Mouse (Mus musculus): ENCODE measurements around the gene Olfr10. TPM values are rescaled to one million over a fixed set of nuclear protein-coding genes. Genes with fewer than 3 reads are reported as not detected.
A peak's percentile ranks its signal among the peaks of the same experiment; 100 is the strongest.

Gene Olfr10
- not detected in 2 replicates for polyA plus RNA-seq (2015; fragmentation: Nextera tagmentation; extraction: Ambion mirVana)

DNA sequence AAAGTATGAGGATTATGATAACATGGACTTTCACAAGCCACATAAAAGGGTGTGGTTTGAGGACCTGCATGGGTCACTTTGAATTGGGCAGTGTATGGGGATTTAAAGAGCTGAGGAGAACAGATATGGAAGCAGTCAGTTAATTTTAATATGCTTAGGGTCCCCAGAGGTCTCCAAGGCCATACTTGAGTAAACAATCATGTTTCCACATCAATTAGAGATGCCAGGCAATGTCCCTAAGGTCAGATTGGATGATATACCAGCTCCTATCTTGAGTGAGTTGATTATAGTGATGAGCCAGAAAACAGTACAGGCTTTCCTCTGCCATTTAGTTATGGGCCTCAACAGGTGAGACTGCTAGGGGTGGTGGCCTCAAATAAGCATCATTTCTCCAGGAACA lies at the start of gene Olfr10:
Gene Olfr10 (plus strand): TSS at position 301 of the 400 bp plus-strand sequence.
- Histone ChIP-seq H3K9me3 (no peaks in the 10 kb centered on the region), H3K4me1 (replicated peaks) (no peaks in the 10 kb centered on the region), H3K9ac (no peak within 1 kb of the TSS), H3K4me2 (no peak within 1 kb of the TSS), H3K36me3 (no peaks in the 10 kb centered on the region), H3K4me3 (no peak within 1 kb of the TSS), H3K27ac (replicated peaks) (no peak within 1 kb of the TSS), H3K27me3 (no peaks in the 10 kb centered on the region)
- ATAC-seq (ENCODE audit: low FRiP score, low read depth): no peak

DNA sequence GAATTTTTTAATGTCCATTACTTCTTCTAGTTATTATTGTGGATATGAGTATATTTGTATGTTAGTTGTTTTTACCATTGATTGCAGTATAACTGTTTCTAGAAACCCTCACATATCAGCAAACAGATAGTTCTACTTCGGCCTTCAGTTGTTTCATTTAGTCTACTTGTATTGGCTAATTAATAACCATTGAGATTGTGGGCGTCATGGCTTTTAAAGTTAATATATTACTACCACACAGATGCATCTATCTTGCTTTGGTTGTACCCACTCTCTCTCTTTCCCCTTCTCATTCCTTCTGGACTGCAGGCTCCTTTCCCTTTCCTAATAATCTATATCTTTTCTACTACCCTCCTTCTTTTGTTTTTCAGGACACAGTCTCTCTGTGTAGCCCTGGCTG lies 45.2 kb upstream of the Olfr10 start:
- H3K4me2 ChIP-seq: no peak overlapping the region
- H3K27me3 ChIP-seq: no peaks in the 10 kb centered on the region
- no peak overlapping the region for H3K4me3 ChIP-seq
- no peak overlapping the region for H3K9ac ChIP-seq
- 90% methylated on average over 2 of the region's 2 CpGs for WGBS
- no peaks in the 10 kb centered on the region for H3K4me1 ChIP-seq (replicated peaks)
- H3K9me3 ChIP-seq: no peaks in the 10 kb centered on the region
- H3K36me3 ChIP-seq: peaks cover 8% of the 10 kb centered on the region; the same call in 1 of the 2 replicates
- no peak for ATAC-seq (ENCODE audit: low FRiP score, low read depth)
- H3K27ac ChIP-seq (replicated peaks): no peak overlapping the region

DNA sequence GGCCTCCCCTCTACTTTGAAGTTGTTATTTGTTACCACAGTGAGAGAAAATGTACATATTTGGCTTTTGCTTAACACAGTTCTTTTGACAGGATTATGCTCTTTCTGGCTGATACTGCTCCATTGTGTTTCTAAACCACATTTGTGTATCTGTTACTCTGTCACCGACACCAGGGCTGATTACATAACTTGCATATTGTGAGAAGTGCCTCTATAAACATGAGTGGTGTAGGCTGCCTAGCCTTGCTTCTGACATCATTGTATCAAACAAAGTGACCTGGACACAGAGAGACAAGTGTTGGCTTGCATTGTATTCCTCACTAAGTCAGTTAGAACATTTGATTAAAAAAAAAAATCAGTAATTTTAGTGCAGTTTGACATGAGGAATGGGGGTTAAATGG lies 44.7 kb upstream of the Olfr10 start:
- Histone ChIP-seq H3K27me3 (no peaks in the 10 kb centered on the region), H3K9me3 (no peaks in the 10 kb centered on the region), H3K4me3 (no peak overlapping the region), H3K9ac (no peak overlapping the region), H3K36me3 (peaks cover 8% of the 10 kb centered on the region; the same call in 1 of the 2 replicates), H3K27ac (replicated peaks) (no peak overlapping the region), H3K4me1 (replicated peaks) (no peaks in the 10 kb centered on the region), H3K4me2 (no peak overlapping the region)
- ATAC-seq (ENCODE audit: low FRiP score, low read depth): no peak
- 82% methylated on average over 1 of the region's 1 CpGs for WGBS

- ATAC-seq (ENCODE audit: low FRiP score, low read depth): no peak
- Histone ChIP-seq H3K27me3 (no peaks in the 10 kb centered on the region), H3K4me1 (replicated peaks) (no peaks in the 10 kb centered on the region), H3K36me3 (peaks cover 8% of the 10 kb centered on the region; the same call in 1 of the 2 replicates), H3K4me2 (no peak overlapping the region), H3K4me3 (no peak overlapping the region), H3K27ac (replicated peaks) (no peak overlapping the region), H3K9ac (no peak overlapping the region), H3K9me3 (no peaks in the 10 kb centered on the region)
- 94% methylated on average over 21 of the region's 21 CpGs for WGBS
Observed at GRCm38 (mm10) chr11:49260598-49261312, 43.8 kb upstream of the Olfr10 start.

DNA sequence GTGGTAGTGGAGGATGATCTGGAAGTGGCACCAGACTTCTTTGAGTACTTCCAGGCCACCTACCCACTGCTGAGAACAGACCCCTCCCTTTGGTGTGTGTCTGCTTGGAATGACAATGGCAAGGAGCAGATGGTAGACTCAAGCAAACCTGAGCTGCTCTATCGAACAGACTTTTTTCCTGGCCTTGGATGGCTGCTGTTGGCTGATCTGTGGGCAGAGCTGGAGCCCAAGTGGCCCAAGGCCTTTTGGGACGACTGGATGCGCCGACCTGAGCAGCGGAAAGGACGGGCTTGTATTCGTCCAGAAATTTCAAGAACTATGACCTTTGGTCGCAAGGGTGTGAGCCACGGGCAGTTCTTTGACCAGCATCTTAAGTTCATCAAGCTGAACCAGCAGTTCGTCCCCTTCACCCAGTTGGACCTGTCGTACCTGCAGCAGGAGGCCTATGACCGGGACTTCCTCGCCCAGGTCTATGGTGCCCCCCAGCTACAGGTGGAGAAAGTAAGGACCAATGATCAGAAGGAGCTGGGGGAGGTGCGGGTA lies 43.2 kb upstream of the Olfr10 start:
- no peak overlapping the region for H3K27ac ChIP-seq (replicated peaks)
- no peak overlapping the region for H3K4me2 ChIP-seq
- no peaks in the 10 kb centered on the region for H3K9me3 ChIP-seq
- no peak overlapping the region for H3K4me3 ChIP-seq
- H3K9ac ChIP-seq: no peak overlapping the region
- H3K27me3 ChIP-seq: no peaks in the 10 kb centered on the region
- no peak for ATAC-seq (ENCODE audit: low FRiP score, low read depth)
- peaks cover 8% of the 10 kb centered on the region; the same call in 1 of the 2 replicates for H3K36me3 ChIP-seq
- no peaks in the 10 kb centered on the region for H3K4me1 ChIP-seq (replicated peaks)
- 94% methylated on average over 14 of the region's 14 CpGs for WGBS

- Histone ChIP-seq H3K4me3 (no peak overlapping the region), H3K4me2 (no peak overlapping the region), H3K36me3 (peaks cover 8% of the 10 kb centered on the region; the same call in 1 of the 2 replicates), H3K27me3 (no peaks in the 10 kb centered on the region), H3K9me3 (no peaks in the 10 kb centered on the region), H3K9ac (no peak overlapping the region), H3K4me1 (replicated peaks) (no peaks in the 10 kb centered on the region), H3K27ac (replicated peaks) (no peak overlapping the region)
- 0 out of 2 replicates have a peak, but pooled peaks have one; percentile 15 for ATAC-seq (ENCODE audit: low FRiP score, low read depth)
- whole genome bisulfite sequencing: 92% methylated on average over 5 of the region's 5 CpGs
Observed at GRCm38 (mm10) chr11:49262286-49262685, 42.3 kb upstream of the Olfr10 start.

DNA sequence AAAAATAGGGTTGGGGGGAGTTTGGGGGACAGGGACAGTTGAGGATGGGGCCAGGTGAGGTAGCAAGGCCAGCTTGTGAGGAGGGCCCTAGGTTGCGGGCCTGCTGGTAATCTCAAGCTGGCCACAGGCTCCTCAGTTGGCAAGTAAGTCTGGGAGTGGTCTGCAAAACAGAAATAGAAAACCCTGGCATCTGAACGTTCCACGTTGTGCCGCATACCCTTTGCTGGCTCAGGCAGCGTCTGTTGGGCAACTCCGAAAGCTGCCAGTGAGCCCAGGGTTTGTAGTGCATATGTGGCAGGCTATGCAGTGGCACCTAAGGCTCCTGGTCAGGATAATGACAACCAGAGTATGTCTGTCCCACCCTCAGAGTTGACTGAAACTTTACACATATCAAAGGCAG lies 41.4 kb upstream of the Olfr10 start:
- no peak for ATAC-seq (ENCODE audit: low FRiP score, low read depth)

DNA sequence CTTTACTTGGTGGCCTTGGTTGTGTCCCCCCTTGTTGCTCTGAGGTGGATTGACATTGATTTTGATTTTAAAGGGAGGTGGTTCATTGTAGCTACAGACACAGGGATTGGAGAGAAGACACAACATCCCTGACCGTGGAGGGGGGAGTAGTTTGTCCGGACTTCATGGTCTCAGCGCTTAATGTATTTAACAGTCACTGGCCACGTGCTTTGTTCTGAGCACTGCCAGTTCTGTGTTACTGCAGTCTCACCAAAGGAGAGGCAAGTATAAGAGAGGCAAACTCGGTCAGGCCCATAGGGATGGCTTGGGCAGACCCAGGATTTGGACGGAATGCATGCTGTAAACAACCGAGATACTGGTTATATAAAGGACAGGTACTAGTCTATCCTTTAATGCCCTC lies 40.5 kb upstream of the Olfr10 start:
- ATAC-seq (ENCODE audit: low FRiP score, low read depth): no peak
- Histone ChIP-seq H3K27me3 (no peaks in the 10 kb centered on the region), H3K9me3 (no peaks in the 10 kb centered on the region), H3K4me3 (no peak overlapping the region), H3K36me3 (peaks cover 8% of the 10 kb centered on the region; the same call in 1 of the 2 replicates), H3K9ac (no peak overlapping the region), H3K27ac (replicated peaks) (no peak overlapping the region), H3K4me2 (no peak overlapping the region), H3K4me1 (replicated peaks) (no peaks in the 10 kb centered on the region)
- 92% methylated on average over 7 of the region's 7 CpGs for WGBS

More for the DNA sequence above, 41.4 kb upstream of the Olfr10 start:
- H3K4me2 ChIP-seq: no peak overlapping the region
- peaks cover 8% of the 10 kb centered on the region; the same call in 1 of the 2 replicates for H3K36me3 ChIP-seq
- H3K27me3 ChIP-seq: no peaks in the 10 kb centered on the region
- H3K4me1 ChIP-seq (replicated peaks): no peaks in the 10 kb centered on the region
- WGBS: 100% methylated on average over 6 of the region's 6 CpGs
- H3K9ac ChIP-seq: no peak overlapping the region
- H3K4me3 ChIP-seq: no peak overlapping the region
- H3K27ac ChIP-seq (replicated peaks): no peak overlapping the region
- no peaks in the 10 kb centered on the region for H3K9me3 ChIP-seq

- no peak for ATAC-seq (ENCODE audit: low FRiP score, low read depth)
- Histone ChIP-seq H3K4me2 (no peak overlapping the region), H3K4me1 (replicated peaks) (no peaks in the 10 kb centered on the region), H3K4me3 (no peak overlapping the region), H3K27ac (replicated peaks) (no peak overlapping the region), H3K9ac (no peak overlapping the region), H3K9me3 (no peaks in the 10 kb centered on the region), H3K36me3 (peaks cover 8% of the 10 kb centered on the region; the same call in 1 of the 2 replicates), H3K27me3 (no peaks in the 10 kb centered on the region)
- WGBS: 83% methylated on average over 11 of the region's 11 CpGs
Observed at GRCm38 (mm10) chr11:49264622-49265021, 39.9 kb upstream of the Olfr10 start.

DNA sequence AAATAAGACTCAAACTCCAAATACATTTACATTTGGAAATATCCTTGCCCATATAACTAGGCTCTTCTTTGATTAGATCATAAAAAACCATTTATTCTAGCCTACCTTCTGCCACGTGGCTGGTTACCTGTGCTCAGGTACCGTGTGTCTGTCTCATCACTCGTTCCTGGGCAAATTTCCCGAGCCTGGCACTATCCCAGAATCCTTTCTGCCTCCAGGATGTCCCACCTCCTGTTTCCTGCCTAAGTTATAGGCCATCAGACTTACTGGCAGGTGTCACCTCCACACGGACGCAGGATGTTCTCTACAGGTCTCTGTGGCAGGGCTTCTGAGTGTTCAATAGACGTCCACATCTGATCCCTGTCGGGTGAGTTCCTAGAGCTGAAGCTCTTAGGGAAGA lies 39.4 kb upstream of the Olfr10 start:
- no peak overlapping the region for H3K4me3 ChIP-seq
- 79% methylated on average over 8 of the region's 8 CpGs for WGBS
- H3K4me2 ChIP-seq: no peak overlapping the region
- H3K4me1 ChIP-seq (replicated peaks): no peaks in the 10 kb centered on the region
- no peak overlapping the region for H3K9ac ChIP-seq
- H3K36me3 ChIP-seq: peaks cover 8% of the 10 kb centered on the region; the same call in 1 of the 2 replicates
- no peaks in the 10 kb centered on the region for H3K27me3 ChIP-seq
- no peaks in the 10 kb centered on the region for H3K9me3 ChIP-seq
- H3K27ac ChIP-seq (replicated peaks): no peak overlapping the region
- no peak for ATAC-seq (ENCODE audit: low FRiP score, low read depth)

DNA sequence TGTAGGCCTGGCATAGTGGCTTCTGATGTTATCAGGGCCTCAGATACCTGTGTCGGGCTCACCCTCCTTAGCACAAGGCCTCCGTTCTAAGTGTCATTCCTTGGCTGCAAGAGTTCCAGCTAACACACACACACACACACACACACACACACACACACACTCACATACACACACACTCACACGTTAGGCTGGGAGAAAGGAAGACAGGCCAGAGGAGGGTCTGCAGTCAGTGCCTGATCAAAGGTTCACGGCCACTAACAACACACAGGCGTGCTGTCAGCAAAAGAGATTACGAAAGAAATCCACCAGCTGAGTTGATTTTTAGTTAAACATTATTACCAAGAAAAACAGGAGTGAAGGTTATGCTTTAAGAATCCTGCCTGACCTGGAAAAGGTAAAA lies 37.9 kb upstream of the Olfr10 start:
- ATAC-seq (ENCODE audit: low FRiP score, low read depth): no peak
- H3K36me3 ChIP-seq: peaks cover 1% of the 10 kb centered on the region; the same call in 1 of the 2 replicates
- H3K4me1 ChIP-seq (replicated peaks): no peaks in the 10 kb centered on the region
- H3K4me3 ChIP-seq: no peak overlapping the region
- H3K27me3 ChIP-seq: no peaks in the 10 kb centered on the region
- no peak overlapping the region for H3K9ac ChIP-seq
- no peak overlapping the region for H3K4me2 ChIP-seq
- no peak overlapping the region for H3K27ac ChIP-seq (replicated peaks)
- 95% methylated on average over 6 of the region's 6 CpGs for WGBS
- H3K9me3 ChIP-seq: no peaks in the 10 kb centered on the region

- ATAC-seq (ENCODE audit: low FRiP score, low read depth): no peak
Observed at GRCm38 (mm10) chr11:49267316-49267715, 37.2 kb upstream of the Olfr10 start.

More at GRCm38 (mm10) chr11:49267316-49267715, 37.2 kb upstream of the Olfr10 start:
- Histone ChIP-seq H3K27ac (replicated peaks) (no peak overlapping the region), H3K9me3 (no peaks in the 10 kb centered on the region), H3K36me3 (no peaks in the 10 kb centered on the region), H3K4me3 (no peak overlapping the region), H3K9ac (no peak overlapping the region), H3K4me2 (no peak overlapping the region), H3K27me3 (no peaks in the 10 kb centered on the region), H3K4me1 (replicated peaks) (no peaks in the 10 kb centered on the region)
- 79% methylated on average over 10 of the region's 10 CpGs for WGBS

Measured in hindbrain, embryonic 15.5 days (tissue).